Mouse (Mus musculus) testis, adult 2 months (tissue): ENCODE measurements around the gene Pth1r.

Experiments used
- CTCF ChIP-seq: fragments of 200-500 bp; IDR thresholded peaks from 2 replicates; pipeline ENCODE4 v1.5.1; 2012; ENCODE audit warnings: low read depth, mild to moderate bottlenecking, inconsistent platforms, low read length, moderate library complexity; ENCODE audit not compliant: control insufficient read depth, insufficient read depth, insufficient replicate concordance
- POLR2A ChIP-seq: fragments of 200-500 bp; IDR thresholded peaks from 2 replicates; pipeline ENCODE4 v1.6.1; 2012; ENCODE audit warnings: low read depth, mild to moderate bottlenecking, inconsistent platforms, low read length, moderate library complexity; ENCODE audit not compliant: control insufficient read depth

DNA sequence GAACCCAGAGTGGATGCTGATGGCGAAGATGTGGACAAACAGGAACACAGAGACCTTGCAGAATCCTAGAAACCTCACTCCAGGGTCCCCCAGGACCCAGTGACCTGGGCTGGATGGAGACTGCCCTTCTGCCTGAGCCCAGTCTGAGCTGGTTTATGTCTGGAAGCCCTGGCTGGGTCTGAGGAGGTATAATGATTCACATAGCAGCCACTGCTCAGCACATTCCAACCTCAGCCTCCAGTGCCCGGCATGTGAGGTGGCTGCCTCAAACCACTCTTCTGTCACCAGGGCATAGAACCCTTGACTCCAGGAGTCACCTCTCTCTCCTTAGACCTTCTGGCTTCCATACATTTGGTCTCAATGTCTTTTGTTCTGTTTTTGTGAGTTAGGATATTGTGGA, 1.5 kb upstream of the Pth1r start:
- TF ChIP-seq CTCF: no peak
- TF ChIP-seq POLR2A: no peak
